Mouse (Mus musculus) CD4-positive, CD25-positive, alpha-beta regulatory T cell, adult 4 months (primary cell): ENCODE measurements around the gene Fam43b. TPM values are rescaled to one million over a fixed set of nuclear protein-coding genes. Genes with fewer than 3 reads are reported as not detected.

Experiments used
- ATAC-seq: one replicate; pipeline ENCODE4 v1.8.0; 2017
- polyA plus RNA-seq, 2 experiments: library from polyadenylated mRNA; unstranded; fragments of 100-300 nt; shearing (Covaris generic); gene quantifications; one replicate each; pipeline ENCODE4 v1.2.1; 2017

The Fam43b gene
- polyA plus RNA-seq, 2 experiments from 2014 or later = not detected

- ATAC-seq = no peak
Observed at GRCm38 (mm10) chr4:138393703-138394102, 2.6 kb downstream of the Fam43b start.

- no peak for ATAC-seq
Observed at GRCm38 (mm10) chr4:138383789-138384188, 12.5 kb downstream of the Fam43b start.

- no peak for ATAC-seq
Observed at GRCm38 (mm10) chr4:138382462-138382861, 13.9 kb downstream of the Fam43b start.

GRCm38 (mm10) chr4:138380132-138380689 lies 16.1 kb downstream of the Fam43b start:
- ATAC-seq = no peak

GRCm38 (mm10) chr4:138379091-138379840 lies 17.1 kb downstream of the Fam43b start:
- ATAC-seq = no peak

GRCm38 (mm10) chr4:138377526-138377925 lies 18.8 kb downstream of the Fam43b start:
- no peak for ATAC-seq

GRCm38 (mm10) chr4:138375117-138375516 lies 21.2 kb downstream of the Fam43b start:
- no peak for ATAC-seq

GRCm38 (mm10) chr4:138370996-138371516 lies 25.3 kb downstream of the Fam43b start:
- no peak for ATAC-seq

- no peak for ATAC-seq
Observed at GRCm38 (mm10) chr4:138368498-138369260, 27.6 kb downstream of the Fam43b start.

- ATAC-seq = no peak
Observed at GRCm38 (mm10) chr4:138367641-138368497, 28.5 kb downstream of the Fam43b start, which contains the start of gene Cda. Cda (minus strand) TSS chr4:138367992.

GRCm38 (mm10) chr4:138366561-138366960 lies 29.8 kb downstream of the Fam43b start:
- no peak for ATAC-seq

GRCm38 (mm10) chr4:138363511-138363910 lies 32.8 kb downstream of the Fam43b start:
- ATAC-seq = no peak

GRCm38 (mm10) chr4:138362883-138363282 lies 33.4 kb downstream of the Fam43b start:
- ATAC-seq = no peak

- no peak for ATAC-seq
Observed at GRCm38 (mm10) chr4:138361370-138361821, 34.9 kb downstream of the Fam43b start.

- no peak for ATAC-seq
Observed at GRCm38 (mm10) chr4:138358176-138358575, 38.2 kb downstream of the Fam43b start.

- ATAC-seq = no peak
Observed at GRCm38 (mm10) chr4:138356551-138356950, 39.8 kb downstream of the Fam43b start.

- ATAC-seq = no peak
Observed at GRCm38 (mm10) chr4:138356141-138356540, 40.2 kb downstream of the Fam43b start.

GRCm38 (mm10) chr4:138355496-138355895 lies 40.8 kb downstream of the Fam43b start:
- ATAC-seq = no peak

GRCm38 (mm10) chr4:138353438-138354171 lies 42.7 kb downstream of the Fam43b start:
- no peak for ATAC-seq

GRCm38 (mm10) chr4:138352692-138353091 lies 43.6 kb downstream of the Fam43b start:
- no peak for ATAC-seq

GRCm38 (mm10) chr4:138351821-138352220 lies 44.5 kb downstream of the Fam43b start:
- ATAC-seq = no peak
